Mouse (Mus musculus): ENCODE measurements around the gene Nek2.

Nek2 gene

DNA sequence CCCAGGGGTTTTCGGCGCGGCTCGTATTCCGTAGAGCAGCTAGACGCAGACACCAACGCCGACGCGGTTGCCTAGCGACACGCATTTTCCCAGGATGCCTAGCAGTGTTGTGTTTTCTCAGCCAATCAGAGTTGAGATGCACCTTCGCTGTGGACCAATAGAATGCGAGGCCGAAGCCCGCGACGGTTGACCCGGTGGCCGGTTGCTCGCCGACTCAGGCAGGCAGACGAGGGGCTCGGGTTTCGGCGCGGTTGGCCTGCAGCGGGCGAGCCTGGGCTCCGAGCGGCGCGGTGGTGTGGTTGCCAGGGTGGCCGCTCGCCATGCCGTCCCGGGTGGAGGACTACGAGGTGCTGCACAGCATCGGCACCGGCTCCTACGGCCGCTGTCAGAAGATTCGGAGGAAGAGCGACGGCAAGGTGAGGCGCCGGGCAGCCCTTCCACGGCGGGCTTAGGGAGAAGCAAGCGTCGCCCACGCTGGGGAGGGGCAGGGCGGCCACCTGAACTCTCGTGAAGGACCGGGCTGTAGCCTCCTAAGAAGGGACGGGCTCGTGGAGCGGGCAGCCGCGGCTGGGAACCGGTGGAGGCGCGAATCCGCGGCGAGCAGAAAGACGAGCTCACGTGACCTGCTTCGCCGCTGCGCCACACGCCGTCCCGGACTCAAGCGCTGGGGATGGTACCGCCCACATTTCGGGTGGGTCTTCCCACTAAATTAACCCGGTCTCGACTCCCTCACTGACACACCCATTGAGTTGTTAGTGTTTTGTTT, at the start of gene Nek2:
Nek2 (plus strand) TSS at position 119 of the 766 bp plus-strand sequence.
- DNase-seq (ENCODE audit: low read depth) = peak; percentile 94

GRCm38 (mm10) chr1:191774106-191774505, 47.1 kb upstream of the Nek2 start:
- no peak for DNase-seq (ENCODE audit: low read depth)

DNA sequence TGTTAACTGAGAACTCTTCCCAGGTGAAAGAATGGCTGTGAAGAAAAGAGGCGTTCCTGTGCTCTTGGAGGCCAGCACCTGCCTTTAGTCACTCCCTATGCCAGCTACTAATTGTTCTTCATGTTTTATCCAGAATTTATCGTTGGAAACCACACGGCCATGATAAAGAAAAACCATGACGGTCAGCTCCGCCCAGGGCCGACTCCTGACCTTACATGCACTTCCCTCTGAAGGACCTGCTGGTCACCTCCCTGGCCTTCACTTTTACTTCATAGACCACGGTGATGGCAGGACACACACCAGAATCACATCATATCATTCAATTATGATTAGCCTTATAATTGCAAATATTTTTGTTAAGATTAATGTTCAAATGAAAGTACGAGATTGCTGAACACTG, 46.1 kb upstream of the Nek2 start:
- no peak for DNase-seq (ENCODE audit: low read depth)

DNA sequence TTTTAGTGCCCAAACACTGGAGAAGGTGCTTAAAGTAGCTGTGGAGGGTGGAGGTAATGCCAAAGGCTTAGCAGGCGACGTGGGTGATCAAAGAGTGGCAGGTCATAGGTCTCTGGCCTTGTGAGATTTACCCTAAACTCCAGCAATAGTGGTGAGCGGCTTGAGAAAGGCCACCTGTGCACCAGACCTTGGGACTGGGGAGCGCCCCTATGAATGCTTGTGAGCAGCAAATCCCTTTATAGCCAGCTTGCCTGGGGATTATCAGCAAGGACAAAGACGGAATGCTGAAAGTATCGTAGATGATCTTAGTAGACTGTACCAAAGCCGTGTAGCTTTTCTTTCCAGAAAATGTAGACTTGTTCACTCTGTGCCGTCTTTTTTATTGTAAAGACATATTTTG, 43.7 kb upstream of the Nek2 start:
- no peak for DNase-seq (ENCODE audit: low read depth)

DNA sequence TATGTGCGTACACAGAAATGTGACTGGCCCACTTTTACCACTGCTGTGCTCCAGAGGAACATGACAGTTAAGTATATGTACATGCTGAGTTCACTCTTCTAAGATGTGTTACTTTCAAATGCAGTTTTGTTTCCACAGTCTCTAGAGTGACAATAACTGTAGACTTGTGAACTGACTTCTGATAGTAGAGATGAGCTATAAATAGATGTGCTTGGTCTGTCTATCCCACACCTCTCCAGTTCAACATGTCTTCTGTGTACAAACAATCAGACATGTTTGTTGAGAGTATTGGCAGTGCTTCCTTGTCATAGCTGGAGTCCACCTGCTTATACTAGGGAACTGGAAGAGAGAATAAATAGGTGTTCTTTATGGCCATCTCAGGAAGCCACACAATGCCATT, 40.8 kb upstream of the Nek2 start:
- no peak for DNase-seq (ENCODE audit: low read depth)

GRCm38 (mm10) chr1:191785108-191785507, 36.1 kb upstream of the Nek2 start:
- no peak for DNase-seq (ENCODE audit: low read depth)

DNA sequence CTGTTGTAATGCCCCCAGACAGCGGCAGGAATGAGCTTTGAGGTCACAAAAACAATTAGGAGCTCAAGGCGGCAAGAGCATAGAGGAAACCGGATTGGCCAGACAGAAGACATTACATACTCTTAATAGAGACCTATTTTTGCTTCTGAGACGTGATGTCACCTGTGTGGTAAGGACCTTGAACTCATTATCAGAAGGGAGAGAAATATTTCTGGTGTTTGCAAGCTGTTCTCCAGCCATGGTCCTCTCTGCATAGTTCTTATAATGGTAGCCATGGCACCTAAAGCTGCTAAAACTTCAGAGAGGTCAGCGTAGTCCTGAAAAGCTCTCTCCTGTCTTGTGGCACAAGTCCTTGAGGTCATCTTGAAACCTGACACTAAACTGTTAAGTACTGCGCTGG, 35.0 kb upstream of the Nek2 start:
- DNase-seq (ENCODE audit: low read depth) = no peak

GRCm38 (mm10) chr1:191787379-191787778, 33.9 kb upstream of the Nek2 start:
- no peak for DNase-seq (ENCODE audit: low read depth)

GRCm38 (mm10) chr1:191792991-191793390, 28.3 kb upstream of the Nek2 start:
- no peak for DNase-seq (ENCODE audit: low read depth)

DNA sequence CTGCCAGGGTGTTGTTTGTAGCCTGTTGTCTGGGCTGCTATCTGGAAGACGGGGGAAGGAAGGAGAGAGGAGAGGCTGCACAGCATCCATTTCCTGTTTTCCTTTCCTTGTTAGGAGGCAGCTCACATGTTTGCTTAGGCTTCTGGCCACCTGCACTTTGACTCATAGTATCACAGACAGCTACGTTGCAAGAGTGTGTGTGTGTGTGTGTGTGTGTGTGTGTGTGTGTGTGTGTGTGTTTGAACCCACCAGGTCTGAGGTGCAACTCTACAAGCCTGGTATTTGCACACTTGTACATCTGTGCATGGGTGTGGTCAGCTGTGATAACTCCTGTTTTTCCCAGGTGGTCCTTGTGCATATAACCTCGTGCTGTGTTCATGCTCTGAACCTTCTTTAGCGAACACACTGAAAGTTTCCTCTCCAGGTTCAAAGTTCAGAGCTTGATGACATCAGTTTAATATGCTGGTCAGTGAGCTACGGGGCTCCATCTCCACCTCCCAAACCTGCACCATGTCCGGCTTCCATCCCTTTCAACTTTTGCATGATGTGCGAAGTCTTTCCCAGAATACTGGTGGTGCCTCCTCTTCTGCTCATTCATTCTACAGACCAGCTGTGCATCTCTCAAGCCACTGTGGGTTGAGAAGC, 27.2 kb upstream of the Nek2 start:
- DNase-seq (ENCODE audit: low read depth) = no peak

GRCm38 (mm10) chr1:191796238-191796896, 24.9 kb upstream of the Nek2 start:
- DNase-seq (ENCODE audit: low read depth) = no peak

DNA sequence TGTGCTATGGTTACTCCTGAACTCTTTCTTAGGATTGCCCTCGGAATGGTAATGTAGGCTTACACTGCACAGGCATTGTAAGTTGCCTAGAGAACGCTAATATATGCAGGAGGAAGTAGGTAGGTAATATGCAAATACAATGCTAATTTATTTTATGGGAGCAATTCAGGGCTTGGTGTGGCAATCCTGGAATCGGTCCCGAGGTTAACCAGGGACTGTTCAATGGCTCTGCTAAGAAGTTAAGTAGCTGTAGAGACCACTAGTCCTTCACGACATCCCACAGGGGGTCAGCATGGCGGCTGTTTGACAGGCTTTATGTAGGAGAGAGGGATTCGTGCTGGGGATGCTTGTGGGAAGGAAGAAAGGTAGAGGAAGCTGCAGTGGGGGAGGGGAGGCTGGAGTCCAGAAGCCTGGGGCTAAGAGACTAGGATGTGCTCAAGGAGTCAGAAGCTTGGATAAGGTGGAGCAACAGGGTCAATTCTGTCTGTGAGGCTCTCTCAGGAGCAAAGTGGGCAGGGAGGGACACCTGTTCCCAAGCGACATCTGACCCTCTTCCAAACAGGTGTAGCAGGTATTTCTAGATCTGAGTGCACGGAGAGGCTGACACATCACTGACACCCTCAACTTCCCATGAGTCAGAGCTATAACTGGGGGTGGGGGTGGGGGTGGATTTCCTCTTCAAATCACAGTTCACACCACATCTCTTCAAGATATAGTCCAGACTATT, 19.0 kb upstream of the Nek2 start:
- DNase-seq (ENCODE audit: low read depth) = no peak

- DNase-seq (ENCODE audit: low read depth) = no peak
These were observed 18.2 kb upstream of the Nek2 start for GRCm38 (mm10) chr1:191802820-191803655.

DNA sequence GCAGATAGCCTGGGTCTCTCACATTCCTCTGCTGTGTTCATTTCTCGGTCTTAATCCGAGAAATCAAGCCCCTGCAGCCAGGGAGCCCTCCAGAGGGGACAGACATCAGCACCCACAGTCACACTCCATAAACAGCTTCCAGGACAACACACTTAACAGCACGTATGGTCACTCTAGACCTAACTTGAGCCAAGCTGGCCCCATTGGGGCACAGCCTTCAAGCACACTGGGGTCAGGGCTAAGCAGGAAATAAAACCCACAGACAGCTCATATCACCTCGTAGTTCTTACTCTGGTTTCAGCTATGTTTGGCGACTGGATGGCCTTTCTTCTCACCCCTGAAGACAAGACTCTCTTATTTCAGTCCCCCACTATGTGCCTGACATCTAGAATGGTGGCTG, 16.5 kb upstream of the Nek2 start:
- DNase-seq (ENCODE audit: low read depth) = no peak

- no peak for DNase-seq (ENCODE audit: low read depth)
These were observed 15.5 kb upstream of the Nek2 start for GRCm38 (mm10) chr1:191805788-191806187.

DNA sequence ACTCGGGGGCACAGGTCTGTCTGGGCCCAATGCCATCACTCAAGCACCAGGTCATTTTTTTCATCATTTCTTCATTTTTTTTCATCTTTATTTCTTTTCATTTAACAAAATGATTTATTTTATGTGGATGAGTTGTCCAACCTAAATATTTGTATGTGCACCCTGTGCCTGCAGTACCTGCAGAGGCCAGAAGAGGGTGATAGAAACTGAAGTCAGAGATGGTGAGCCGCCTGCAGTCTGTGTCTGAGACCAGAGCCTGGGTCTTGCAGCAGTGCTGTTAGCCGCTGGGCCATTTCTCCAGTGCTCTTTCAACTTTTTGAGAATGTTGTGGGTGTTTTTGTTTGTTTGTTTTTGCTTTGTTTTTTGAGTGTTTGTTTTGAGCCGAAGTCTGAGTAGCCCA, 14.5 kb upstream of the Nek2 start:
- no peak for DNase-seq (ENCODE audit: low read depth)

- no peak for DNase-seq (ENCODE audit: low read depth)
These were observed 13.3 kb upstream of the Nek2 start for GRCm38 (mm10) chr1:191807979-191808378.

GRCm38 (mm10) chr1:191808688-191809223, 12.5 kb upstream of the Nek2 start:
- DNase-seq (ENCODE audit: low read depth) = no peak

DNA sequence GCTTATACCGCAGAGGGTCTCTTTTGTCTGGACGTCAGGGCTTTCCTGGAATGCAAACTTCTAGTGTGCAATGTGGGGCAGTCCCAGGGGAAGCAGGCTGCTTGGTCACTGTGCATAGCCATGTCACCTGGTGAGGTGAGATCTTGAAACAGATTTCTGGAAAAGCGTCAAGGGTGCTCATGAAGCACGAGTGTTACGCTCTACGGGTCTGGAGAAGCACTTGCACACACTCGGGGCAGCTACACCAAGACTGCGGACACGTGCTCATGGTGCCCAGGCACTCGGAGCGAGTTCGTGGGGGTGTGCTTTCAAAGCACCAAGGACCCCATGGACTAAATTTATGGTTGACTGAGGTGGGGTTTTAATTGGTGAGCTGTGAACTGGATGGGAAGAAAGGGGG, 9.5 kb upstream of the Nek2 start:
- no peak for DNase-seq (ENCODE audit: low read depth)

- no peak for DNase-seq (ENCODE audit: low read depth)
These were observed 8.1 kb upstream of the Nek2 start for GRCm38 (mm10) chr1:191812949-191813691.

GRCm38 (mm10) chr1:191814240-191814639, 7.0 kb upstream of the Nek2 start:
- no peak for DNase-seq (ENCODE audit: low read depth)
